Mouse (Mus musculus) lung, embryonic 15.5 days (tissue): ENCODE data around the gene Zfp335. TPM values are rescaled to one million over a fixed set of nuclear protein-coding genes. Genes with fewer than 3 reads are reported as not detected.
A peak's percentile ranks its signal among the peaks of the same experiment; 100 is the strongest.

Experiments
- ATAC-seq: fragments of 200-750 bp; cut with Nextera tagmentation; 2 replicates; pipeline ENCODE4 v1.8.0; 2017; ENCODE audit warnings: moderate number of reproducible peaks, borderline replicate concordance; ENCODE audit not compliant: low FRiP score, low TSS enrichment; ENCODE audit errors: extremely low read depth
- H3K27ac ChIP-seq: fragments of 300-500 bp; sonication (generic); 2 replicates; pipeline ENCODE4 v1.5.1; 2015; ENCODE audit warnings: moderate library complexity, mild to moderate bottlenecking, inconsistent platforms
- H3K27me3 ChIP-seq: fragments of 300-500 bp; sonication (generic); 2 replicates; pipeline ENCODE4 v1.6.1; 2015; ENCODE audit warnings: inconsistent platforms
- H3K36me3 ChIP-seq: fragments of 300-500 bp; sonication (generic); 2 replicates; pipeline ENCODE4 v1.6.1; 2015; ENCODE audit warnings: inconsistent platforms
- H3K4me1 ChIP-seq: fragments of 300-500 bp; sonication (generic); 2 replicates; pipeline ENCODE4 v1.6.1; 2015; ENCODE audit warnings: inconsistent platforms
- H3K4me2 ChIP-seq: fragments of 300-500 bp; sonication (generic); 2 replicates; pipeline ENCODE4 v1.6.1; 2015; ENCODE audit warnings: inconsistent platforms, mild to moderate bottlenecking, moderate library complexity
- H3K4me3 ChIP-seq: fragments of 300-500 bp; sonication (generic); 2 replicates; pipeline ENCODE4 v1.5.1; 2015; ENCODE audit warnings: mild to moderate bottlenecking, inconsistent platforms
- H3K9ac ChIP-seq: fragments of 300-500 bp; sonication (generic); 2 replicates; pipeline ENCODE4 v1.6.1; 2015; ENCODE audit warnings: inconsistent platforms
- H3K9me3 ChIP-seq: fragments of 300-500 bp; sonication (generic); 2 replicates; pipeline ENCODE4 v1.6.1; 2016; ENCODE audit warnings: inconsistent platforms
- WGBS: fragments of 180-500 bp; shearing (Covaris S2); methylation state at CpG from one replicate; pipeline ENCODE4 v1.1.7; 2015; 5-methylcytosine and 5-hydroxymethylcytosine counted together
- polyA plus RNA-seq: library from polyadenylated mRNA; unstranded; fragments of >200 nt; fragmentation: Nextera tagmentation; extraction: Ambion mirVana; gene quantifications from 2 replicates; pipeline ENCODE4 v1.2.1, GENCODE M21; 2015

Zfp335 gene
- polyA plus RNA-seq, 1 experiment from 2014 or later = 13.2 TPM

GRCm38 (mm10) chr2:164921984-164922383 is 10.4 kb upstream of the Zfp335 start:
- no peaks in the 10 kb centered on the region for H3K9me3 ChIP-seq
- H3K27me3 ChIP-seq = peaks cover 4% of the 10 kb centered on the region; the same call in 1 of the 2 replicates
- H3K4me1 ChIP-seq = no peaks in the 10 kb centered on the region
- no peak overlapping the region for H3K27ac ChIP-seq
- no peak overlapping the region for H3K4me3 ChIP-seq
- no peak overlapping the region for H3K4me2 ChIP-seq
- H3K9ac ChIP-seq = no peak overlapping the region
- peaks cover 7% of the 10 kb centered on the region; the same call in 1 of the 2 replicates for H3K36me3 ChIP-seq
- ATAC-seq = no peak
- WGBS = 53% methylated on average over 7 of the region's 7 CpGs

GRCm38 (mm10) chr2:164918325-164918724 is 6.8 kb upstream of the Zfp335 start:
- no peak overlapping the region for H3K4me3 ChIP-seq
- H3K27me3 ChIP-seq = no peaks in the 10 kb centered on the region
- H3K4me1 ChIP-seq = peaks cover 4% of the 10 kb centered on the region; the same call in 1 of the 2 replicates
- H3K9me3 ChIP-seq = no peaks in the 10 kb centered on the region
- H3K9ac ChIP-seq = no peak overlapping the region
- no peak overlapping the region for H3K27ac ChIP-seq
- no peak for ATAC-seq
- peaks cover 7% of the 10 kb centered on the region; the same call in 1 of the 2 replicates for H3K36me3 ChIP-seq
- 72% methylated on average over 4 of the region's 5 CpGs for WGBS
- no peak overlapping the region for H3K4me2 ChIP-seq

- WGBS = 61% methylated on average over 10 of the region's 10 CpGs
- H3K9me3 ChIP-seq = no peaks in the 10 kb centered on the region
- no peak overlapping the region for H3K9ac ChIP-seq
- peaks cover 7% of the 10 kb centered on the region; the same call in 1 of the 2 replicates for H3K36me3 ChIP-seq
- no peak overlapping the region for H3K4me2 ChIP-seq
- H3K4me3 ChIP-seq = no peak overlapping the region
- H3K27me3 ChIP-seq = no peaks in the 10 kb centered on the region
- ATAC-seq = no peak
- no peak overlapping the region for H3K27ac ChIP-seq
- H3K4me1 ChIP-seq = peaks cover 9% of the 10 kb centered on the region; the same call in 1 of the 2 replicates
These were observed 5.8 kb upstream of the Zfp335 start for GRCm38 (mm10) chr2:164917371-164917770.

DNA sequence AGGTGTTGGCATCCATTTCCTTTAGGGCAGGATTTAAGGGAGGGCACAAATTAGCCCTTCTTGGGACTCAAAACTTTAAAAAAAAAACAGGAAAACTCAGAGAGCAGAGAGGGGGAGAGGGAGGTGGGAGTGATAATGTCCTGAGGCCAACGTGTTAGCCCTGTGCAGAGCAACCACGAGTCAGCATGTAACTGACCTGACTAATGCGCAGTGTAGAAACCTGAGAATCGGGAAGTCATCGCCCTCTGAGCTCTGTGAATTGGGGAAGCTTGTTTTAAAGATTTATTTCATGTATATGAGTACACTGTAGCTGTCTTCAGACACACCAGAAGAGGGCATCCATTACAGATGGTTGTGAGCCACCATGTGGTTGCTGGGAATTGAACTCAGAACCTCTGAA is 5.3 kb upstream of the Zfp335 start:
- Histone ChIP-seq H3K4me2 (no peak overlapping the region), H3K4me3 (no peak overlapping the region), H3K9ac (no peak overlapping the region), H3K36me3 (peaks cover 7% of the 10 kb centered on the region; the same call in 1 of the 2 replicates), H3K9me3 (no peaks in the 10 kb centered on the region), H3K27me3 (no peaks in the 10 kb centered on the region), H3K4me1 (peaks cover 12% of the 10 kb centered on the region; the same call in 1 of the 2 replicates), H3K27ac (no peak overlapping the region)
- no peak for ATAC-seq
- 68% methylated on average over 5 of the region's 5 CpGs for WGBS

GRCm38 (mm10) chr2:164913428-164913786 is 1.9 kb upstream of the Zfp335 start:
- 0 out of 2 replicates have a peak overlapping the region, but pooled peaks have one; percentile 8 for H3K27ac ChIP-seq
- no peak for ATAC-seq
- WGBS = 69% methylated on average over 2 of the region's 2 CpGs

GRCm38 (mm10) chr2:164912749-164913427 is 1.3 kb upstream of the Zfp335 start:
- ATAC-seq = no peak
- Histone ChIP-seq H3K9ac (no peak overlapping the region), H3K9me3 (no peaks in the 10 kb centered on the region), H3K4me3 (peak overlapping the region; percentile 88), H3K36me3 (peaks cover 14% of the 10 kb centered on the region), H3K27me3 (no peaks in the 10 kb centered on the region), H3K27ac (peak overlapping the region; percentile 99), H3K4me2 (peak overlapping the region; percentile 71), H3K4me1 (peaks cover 23% of the 10 kb centered on the region)
- whole genome bisulfite sequencing = 90% methylated on average over 9 of the region's 9 CpGs

More at GRCm38 (mm10) chr2:164913428-164913786, 1.9 kb upstream of the Zfp335 start:
- no peaks in the 10 kb centered on the region for H3K27me3 ChIP-seq
- H3K4me1 ChIP-seq = peaks cover 23% of the 10 kb centered on the region
- peaks cover 9% of the 10 kb centered on the region for H3K36me3 ChIP-seq
- H3K9ac ChIP-seq = no peak overlapping the region
- H3K4me3 ChIP-seq = no peak overlapping the region
- no peak overlapping the region for H3K4me2 ChIP-seq
- no peaks in the 10 kb centered on the region for H3K9me3 ChIP-seq

DNA sequence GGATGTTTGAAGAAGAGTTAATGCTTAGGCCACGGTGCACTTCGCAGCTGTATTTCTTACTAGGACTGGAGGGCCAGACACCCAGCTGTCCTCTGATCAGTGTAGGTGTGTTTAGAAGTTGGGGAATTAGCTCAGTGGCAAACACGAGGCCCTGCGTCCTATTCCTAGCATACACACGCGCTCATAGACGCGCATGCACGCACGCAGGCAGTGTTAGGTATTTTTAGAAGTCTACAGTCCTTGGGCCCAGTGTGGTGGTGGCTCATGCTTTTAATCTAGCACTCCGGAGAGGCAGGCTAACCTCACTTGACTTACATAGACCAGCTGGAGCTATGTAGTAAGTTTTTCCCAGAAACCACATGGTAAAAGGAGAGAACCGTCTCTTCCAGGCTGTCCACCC is 594 bp upstream of the Zfp335 start:
- Histone ChIP-seq H3K9me3 (no peaks in the 10 kb centered on the region), H3K4me2 (peak overlapping the region; percentile 71), H3K9ac (peak overlapping the region; percentile 90), H3K27me3 (no peaks in the 10 kb centered on the region), H3K36me3 (peaks cover 21% of the 10 kb centered on the region), H3K27ac (peak overlapping the region; percentile 99), H3K4me3 (peak overlapping the region; percentile 88), H3K4me1 (peaks cover 23% of the 10 kb centered on the region)
- 6% methylated on average over 12 of the region's 12 CpGs for WGBS
- peak; percentile 4; the same call in 1 of the 2 replicates for ATAC-seq

- Histone ChIP-seq H3K4me3 (peak overlapping the region; percentile 88), H3K4me2 (peak overlapping the region; percentile 71), H3K27ac (peak overlapping the region; percentile 99), H3K27me3 (no peaks in the 10 kb centered on the region), H3K36me3 (peaks cover 38% of the 10 kb centered on the region), H3K9ac (peak overlapping the region; percentile 90), H3K9me3 (peaks cover 3% of the 10 kb centered on the region; the same call in 1 of the 2 replicates), H3K4me1 (peaks cover 23% of the 10 kb centered on the region)
- peak; percentile 13; the same call in 1 of the 2 replicates for ATAC-seq
- 3% methylated on average over 37 of the region's 37 CpGs for WGBS
These were observed 1.0 kb downstream of the Zfp335 start for GRCm38 (mm10) chr2:164910360-164911061.

DNA sequence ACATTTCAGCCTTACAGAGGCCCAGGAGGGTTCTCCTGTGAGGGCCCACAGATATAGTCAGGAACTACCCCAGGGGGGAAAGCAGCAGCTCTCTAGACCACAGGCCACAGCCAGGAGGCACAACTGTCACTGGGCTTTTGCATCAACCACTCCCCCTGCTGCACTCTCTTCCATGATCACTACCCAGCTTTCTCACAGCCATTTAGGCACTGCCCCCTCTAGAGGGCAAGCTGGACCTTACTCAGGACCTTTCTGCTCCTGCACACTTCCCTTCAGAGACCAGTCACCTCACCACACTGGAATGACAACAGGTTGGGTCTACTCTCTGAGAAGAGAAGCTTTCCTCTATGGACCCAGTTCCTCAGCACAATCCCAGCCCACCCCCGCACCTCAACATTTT is 2.0 kb downstream of the Zfp335 start:
- H3K9ac ChIP-seq = 0 out of 2 replicates have a peak overlapping the region, but pooled peaks have one; percentile 90

GRCm38 (mm10) chr2:164909100-164909499 is 2.5 kb downstream of the Zfp335 start:
- ATAC-seq = no peak

More for the DNA sequence above, 2.0 kb downstream of the Zfp335 start:
- Histone ChIP-seq H3K27ac (no peak overlapping the region), H3K27me3 (no peaks in the 10 kb centered on the region), H3K9me3 (peaks cover 3% of the 10 kb centered on the region; the same call in 1 of the 2 replicates), H3K4me1 (peaks cover 23% of the 10 kb centered on the region), H3K36me3 (peaks cover 47% of the 10 kb centered on the region), H3K4me3 (peak overlapping the region; percentile 88), H3K4me2 (peak overlapping the region; percentile 71)
- no peak for ATAC-seq
- 71% methylated on average over 1 of the region's 1 CpGs for WGBS

GRCm38 (mm10) chr2:164908011-164908410 is 3.5 kb downstream of the Zfp335 start:
- no peak for ATAC-seq
- WGBS = 100% methylated on average over 5 of the region's 5 CpGs
- Histone ChIP-seq H3K9ac (no peak overlapping the region), H3K4me2 (no peak overlapping the region), H3K36me3 (peaks cover 58% of the 10 kb centered on the region), H3K27ac (no peak overlapping the region), H3K9me3 (peaks cover 3% of the 10 kb centered on the region; the same call in 1 of the 2 replicates), H3K4me3 (no peak overlapping the region), H3K27me3 (no peaks in the 10 kb centered on the region), H3K4me1 (peaks cover 17% of the 10 kb centered on the region)

More at GRCm38 (mm10) chr2:164909100-164909499, 2.5 kb downstream of the Zfp335 start:
- Histone ChIP-seq H3K27ac (no peak overlapping the region), H3K27me3 (no peaks in the 10 kb centered on the region), H3K4me2 (peak overlapping the region; percentile 71), H3K9ac (0 out of 2 replicates have a peak overlapping the region, but pooled peaks have one; percentile 12), H3K9me3 (peaks cover 3% of the 10 kb centered on the region; the same call in 1 of the 2 replicates), H3K4me3 (0 out of 2 replicates have a peak overlapping the region, but pooled peaks have one; percentile 88), H3K4me1 (peaks cover 23% of the 10 kb centered on the region), H3K36me3 (peaks cover 52% of the 10 kb centered on the region)
- WGBS = 90% methylated on average over 3 of the region's 3 CpGs
